Mouse (Mus musculus): ENCODE results near the gene Irf7. TPM values are rescaled to one million over a fixed set of nuclear protein-coding genes. Genes with fewer than 3 reads are reported as not detected.

Gene Irf7
- total RNA-seq, 1 experiment, result 0.67 TPM

- in situ Hi-C loops (cut with MboI; ENCODE audit: low sequenced_read_pairs in 2 of 2, unreplicated experiment in 2 of 2), result no loop called here
- Histone ChIP-seq H3K27ac (ENCODE audit: insufficient read depth, low read depth, low read length, poor library complexity, severe bottlenecking) (no peak overlapping the region), H3K36me3 (ENCODE audit: control insufficient read depth, insufficient read depth, low read length, poor library complexity, severe bottlenecking) (peaks cover 38% of the 10 kb centered on the region), H3K9me3 (ENCODE audit: control insufficient read depth, insufficient read depth, low read depth, low read length) (no peaks in the 10 kb centered on the region), H3K4me1 (ENCODE audit: control insufficient read depth in 2 of 2, insufficient read depth in 2 of 2, low read length in 2 of 2, poor library complexity in 1 of 2) (peaks cover 2 to 19% of the 10 kb centered on the region in 2 experiments; a peak in 2 of 4 replicates), H3K4me3 (ENCODE audit: insufficient read depth in 1 of 2, low read depth in 1 of 2, low read length in 2 of 2, poor library complexity in 1 of 2, severe bottlenecking in 1 of 2) (no peak overlapping the region), H3K9ac (ENCODE audit: insufficient read depth, low read depth, low read length, poor library complexity, severe bottlenecking) (no peak overlapping the region)
- no peak for TF ChIP-seq ZC3H11A (IDR thresholded peaks at IDR 0.05; ENCODE audit: borderline replicate concordance, low read depth, low read length)
- TF ChIP-seq MAFK (IDR thresholded peaks at IDR 0.05; ENCODE audit: insufficient read depth, low read depth, low read length), result no peak
- TF ChIP-seq CHD2 (IDR thresholded peaks at IDR 0.05; ENCODE audit: low read depth, low read length), result no peak
- TF ChIP-seq HCFC1 (IDR thresholded peaks at IDR 0.05; ENCODE audit: borderline replicate concordance, insufficient read depth, low read length), result no peak
- TF ChIP-seq ZNF384 (IDR thresholded peaks at IDR 0.05; ENCODE audit: low read depth, low read length), result no peak
- DNase-seq (ENCODE audit: low read depth, low spot score), result no peak
Observed at GRCm38 (mm10) chr7:141264761-141265410, 1.4 kb downstream of the Irf7 start.

DNA sequence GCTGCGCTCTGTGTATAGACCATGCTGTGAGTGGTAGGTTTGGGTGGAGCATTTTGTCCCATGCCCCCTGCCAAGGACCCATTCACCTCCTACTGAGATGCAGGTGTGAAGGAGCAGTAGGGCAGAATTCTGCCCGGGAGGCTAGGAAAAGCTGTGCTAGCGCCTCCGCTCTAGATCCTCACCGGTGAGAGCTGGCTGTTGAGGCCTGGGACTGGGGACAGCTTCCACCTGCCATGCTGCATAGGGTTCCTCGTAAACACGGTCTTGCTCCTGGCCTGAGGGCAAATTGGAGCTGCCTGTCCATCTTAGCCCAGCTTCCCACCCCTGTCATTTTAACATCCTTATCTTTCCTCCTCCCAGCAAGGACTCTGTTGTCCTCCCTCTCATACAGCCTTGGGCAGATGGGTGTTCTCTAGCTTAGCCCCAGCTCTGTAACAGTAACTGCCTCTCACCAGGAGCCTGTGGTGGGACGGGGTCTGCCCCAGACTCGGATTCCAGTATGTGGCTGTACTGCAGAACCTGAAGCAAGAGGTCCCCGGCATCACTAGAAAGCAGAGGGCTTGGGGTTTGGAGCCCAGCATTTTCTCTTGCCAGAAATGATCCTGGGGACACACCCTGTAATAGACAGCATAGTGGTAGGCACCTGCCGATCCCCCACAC, 2.1 kb downstream of the Irf7 start:
- in situ Hi-C loops (cut with MboI; ENCODE audit: low sequenced_read_pairs in 2 of 2, unreplicated experiment in 2 of 2), result no loop called here

GRCm38 (mm10) chr7:141263640-141264039, 2.6 kb downstream of the Irf7 start:
- DNase-seq (ENCODE audit: low read depth, low spot score), result no peak
- Histone ChIP-seq H3K27ac (ENCODE audit: insufficient read depth, low read depth, low read length, poor library complexity, severe bottlenecking) (no peak overlapping the region), H3K4me1 (ENCODE audit: control insufficient read depth in 2 of 2, insufficient read depth in 2 of 2, low read length in 2 of 2, poor library complexity in 1 of 2) (peaks cover 2 to 14% of the 10 kb centered on the region in 2 experiments; a peak in 2 of 4 replicates), H3K9me3 (ENCODE audit: control insufficient read depth, insufficient read depth, low read depth, low read length) (no peaks in the 10 kb centered on the region), H3K4me3 (ENCODE audit: insufficient read depth in 1 of 2, low read depth in 1 of 2, low read length in 2 of 2, poor library complexity in 1 of 2, severe bottlenecking in 1 of 2) (no peak overlapping the region), H3K9ac (ENCODE audit: insufficient read depth, low read depth, low read length, poor library complexity, severe bottlenecking) (no peak overlapping the region), H3K36me3 (ENCODE audit: control insufficient read depth, insufficient read depth, low read length, poor library complexity, severe bottlenecking) (peaks cover 50% of the 10 kb centered on the region)
- TF ChIP-seq HCFC1 (IDR thresholded peaks at IDR 0.05; ENCODE audit: borderline replicate concordance, insufficient read depth, low read length), result no peak
- no peak for TF ChIP-seq MAFK (IDR thresholded peaks at IDR 0.05; ENCODE audit: insufficient read depth, low read depth, low read length)
- TF ChIP-seq CHD2 (IDR thresholded peaks at IDR 0.05; ENCODE audit: low read depth, low read length), result no peak
- TF ChIP-seq ZNF384 (IDR thresholded peaks at IDR 0.05; ENCODE audit: low read depth, low read length), result no peak
- TF ChIP-seq ZC3H11A (IDR thresholded peaks at IDR 0.05; ENCODE audit: borderline replicate concordance, low read depth, low read length), result no peak
- in situ Hi-C loops (cut with MboI; ENCODE audit: low sequenced_read_pairs in 2 of 2, unreplicated experiment in 2 of 2), result no loop called here

More for the DNA sequence above, 2.1 kb downstream of the Irf7 start:
- TF ChIP-seq ZNF384 (IDR thresholded peaks at IDR 0.05; ENCODE audit: low read depth, low read length), result no peak
- TF ChIP-seq MAFK (IDR thresholded peaks at IDR 0.05; ENCODE audit: insufficient read depth, low read depth, low read length), result no peak
- H3K9me3 ChIP-seq (ENCODE audit: control insufficient read depth, insufficient read depth, low read depth, low read length), result no peaks in the 10 kb centered on the region
- no peak overlapping the region for H3K27ac ChIP-seq (ENCODE audit: insufficient read depth, low read depth, low read length, poor library complexity, severe bottlenecking)
- H3K9ac ChIP-seq (ENCODE audit: insufficient read depth, low read depth, low read length, poor library complexity, severe bottlenecking), result no peak overlapping the region
- peaks cover 2 to 16% of the 10 kb centered on the region in 2 experiments; a peak in 2 of 4 replicates for H3K4me1 ChIP-seq (ENCODE audit: control insufficient read depth in 2 of 2, insufficient read depth in 2 of 2, low read length in 2 of 2, poor library complexity in 1 of 2)
- H3K4me3 ChIP-seq (ENCODE audit: insufficient read depth in 1 of 2, low read depth in 1 of 2, low read length in 2 of 2, poor library complexity in 1 of 2, severe bottlenecking in 1 of 2), result no peak overlapping the region
- H3K36me3 ChIP-seq (ENCODE audit: control insufficient read depth, insufficient read depth, low read length, poor library complexity, severe bottlenecking), result peaks cover 45% of the 10 kb centered on the region
- DNase-seq (ENCODE audit: low read depth, low spot score), result no peak

DNA sequence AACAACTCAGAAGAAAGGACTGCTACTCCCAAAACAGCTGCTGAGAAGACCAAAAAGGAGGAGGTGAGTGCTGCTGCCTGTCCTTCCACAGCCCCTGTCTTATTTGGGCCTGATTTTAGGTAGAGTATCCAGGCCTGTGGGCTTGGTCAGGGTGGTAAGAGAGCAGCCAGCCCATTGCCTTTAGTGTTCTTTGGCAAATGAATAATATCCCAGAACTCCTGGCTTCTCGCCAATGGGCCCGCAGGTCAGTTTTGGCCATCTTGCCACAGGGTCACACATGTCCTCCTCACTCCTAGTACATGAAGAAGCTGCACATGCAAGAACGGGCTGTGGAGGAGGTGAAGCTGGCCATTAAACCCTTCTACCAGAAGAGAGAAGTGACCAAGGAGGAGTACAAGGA, 4.8 kb downstream of the Irf7 start:
- in situ Hi-C loops (cut with MboI; ENCODE audit: low sequenced_read_pairs in 2 of 2, unreplicated experiment in 2 of 2), result no loop called here
- Histone ChIP-seq H3K4me1 (ENCODE audit: control insufficient read depth in 2 of 2, insufficient read depth in 2 of 2, low read length in 2 of 2, poor library complexity in 1 of 2) (peaks cover under 1 to 14% of the 10 kb centered on the region in 2 experiments; a peak in 2 of 4 replicates), H3K36me3 (ENCODE audit: control insufficient read depth, insufficient read depth, low read length, poor library complexity, severe bottlenecking) (peaks cover 72% of the 10 kb centered on the region), H3K27ac (ENCODE audit: insufficient read depth, low read depth, low read length, poor library complexity, severe bottlenecking) (no peak overlapping the region), H3K4me3 (ENCODE audit: insufficient read depth in 1 of 2, low read depth in 1 of 2, low read length in 2 of 2, poor library complexity in 1 of 2, severe bottlenecking in 1 of 2) (no peak overlapping the region), H3K9ac (ENCODE audit: insufficient read depth, low read depth, low read length, poor library complexity, severe bottlenecking) (no peak overlapping the region), H3K9me3 (ENCODE audit: control insufficient read depth, insufficient read depth, low read depth, low read length) (no peaks in the 10 kb centered on the region)
- no peak for DNase-seq (ENCODE audit: low read depth, low spot score)
- TF ChIP-seq CHD2 (IDR thresholded peaks at IDR 0.05; ENCODE audit: low read depth, low read length), result no peak
- TF ChIP-seq HCFC1 (IDR thresholded peaks at IDR 0.05; ENCODE audit: borderline replicate concordance, insufficient read depth, low read length), result no peak
- no peak for TF ChIP-seq ZC3H11A (IDR thresholded peaks at IDR 0.05; ENCODE audit: borderline replicate concordance, low read depth, low read length)
- no peak for TF ChIP-seq MAFK (IDR thresholded peaks at IDR 0.05; ENCODE audit: insufficient read depth, low read depth, low read length)
- no peak for TF ChIP-seq ZNF384 (IDR thresholded peaks at IDR 0.05; ENCODE audit: low read depth, low read length)
